Comparison of ENCODE assay signal across 8 mouse cellular contexts in the genomic region with DNA sequence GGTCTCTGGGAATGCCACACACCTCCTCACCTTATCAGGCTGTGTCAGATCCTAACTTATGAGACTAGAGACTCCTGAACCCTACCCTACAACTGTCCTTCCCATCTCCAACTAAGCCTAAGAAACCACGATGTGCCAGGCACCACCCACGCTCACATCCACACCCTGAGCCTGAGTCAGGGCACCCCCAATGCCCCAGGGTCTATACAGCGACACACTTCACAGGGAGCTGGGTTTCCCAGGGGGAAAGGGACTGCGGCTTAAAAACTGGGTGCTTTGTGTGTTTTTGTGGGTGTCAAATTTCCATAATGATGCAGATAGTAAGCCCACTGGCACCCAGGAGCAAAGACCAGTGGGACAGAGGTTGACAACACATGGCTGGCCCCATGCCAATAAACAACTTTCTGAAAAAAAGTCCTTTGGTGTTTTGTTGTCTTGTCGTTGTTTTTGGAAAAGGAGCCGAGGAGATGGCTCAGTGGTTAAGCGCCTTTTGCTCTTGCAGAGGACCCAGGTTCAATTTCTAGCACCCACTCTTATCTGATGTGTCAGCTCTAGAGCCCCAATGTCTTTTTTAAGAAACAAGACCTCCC. TPM values are rescaled to one million over a fixed set of nuclear protein-coding genes. Genes with fewer than 3 reads are reported as not detected.
DNase-seq lines count a peak whose midpoint lies in the region; ATAC-seq lines count a peak whose summit lies in the region.

No protein-coding gene starts in this region.

- 80% methylated on average over 7 of the region's 7 CpGs for whole genome bisulfite sequencing in midbrain, embryonic 10.5 days
- 81% methylated on average over 7 of the region's 7 CpGs for WGBS in midbrain, embryonic 11.5 days
- whole genome bisulfite sequencing in limb, embryonic 11.5 days, result 79% methylated on average over 7 of the region's 7 CpGs
- 67% methylated on average over 7 of the region's 7 CpGs for WGBS in stomach, embryonic 16.5 days

- ATAC-seq in midbrain, embryonic 11.5 days (ENCODE audit: low FRiP score), result no peak
- ATAC-seq in limb, embryonic 11.5 days (ENCODE audit: insufficient number of reproducible peaks, low FRiP score, low TSS enrichment, low read depth), result no peak
- ATAC-seq in stomach, embryonic 16.5 days (ENCODE audit: insufficient read depth, low FRiP score), result no peak

- H3K4me3 ChIP-seq in midbrain, embryonic 10.5 days, result no peak overlapping the region
- no peak overlapping the region for H3K4me3 ChIP-seq in midbrain, embryonic 11.5 days (ENCODE audit: low read depth, low read length)
- no peak overlapping the region for H3K4me3 ChIP-seq in limb, embryonic 11.5 days (ENCODE audit: low read depth, low read length)
- H3K4me3 ChIP-seq in stomach, embryonic 16.5 days (replicated peaks; ENCODE audit: low read length), result no peak overlapping the region

- H3K9ac ChIP-seq in midbrain, embryonic 11.5 days (ENCODE audit: low read length), result no peak overlapping the region
- no peak overlapping the region for H3K9ac ChIP-seq in limb, embryonic 11.5 days (ENCODE audit: low read length)
- peak overlapping the region; percentile 74; the same call in 1 of the 2 replicates for H3K9ac ChIP-seq in stomach, embryonic 16.5 days (ENCODE audit: low read length)

- H3K27ac ChIP-seq in midbrain, embryonic 10.5 days (replicated peaks), result peak overlapping the region; percentile 89
- no peak overlapping the region for H3K27ac ChIP-seq in midbrain, embryonic 11.5 days (ENCODE audit: low read depth, low read length)
- H3K27ac ChIP-seq in limb, embryonic 11.5 days (replicated peaks; ENCODE audit: low read depth, low read length), result peak overlapping the region; percentile 93; the same call in 1 of the 2 replicates
- H3K27ac ChIP-seq in stomach, embryonic 16.5 days (ENCODE audit: low read length), result peak overlapping the region; percentile 99

- no peaks in the 10 kb centered on the region for H3K27me3 ChIP-seq in midbrain, embryonic 10.5 days (ENCODE audit: low read depth, poor library complexity, severe bottlenecking)
- no peaks in the 10 kb centered on the region for H3K27me3 ChIP-seq in midbrain, embryonic 11.5 days (ENCODE audit: control insufficient read depth, insufficient read depth, low read length)
- H3K27me3 ChIP-seq in limb, embryonic 11.5 days (ENCODE audit: control insufficient read depth, insufficient read depth, low read length), result no peaks in the 10 kb centered on the region
- H3K27me3 ChIP-seq in stomach, embryonic 16.5 days (ENCODE audit: control insufficient read depth, insufficient read depth, low read length), result no peaks in the 10 kb centered on the region

- no peak overlapping the region for H3K4me2 ChIP-seq in midbrain, embryonic 11.5 days
- H3K4me2 ChIP-seq in limb, embryonic 11.5 days (ENCODE audit: low read depth, severe bottlenecking), result no peak overlapping the region
- peak overlapping the region; percentile 49; the same call in 1 of the 2 replicates for H3K4me2 ChIP-seq in stomach, embryonic 16.5 days (ENCODE audit: low read depth, low read length)

- H3K9me3 ChIP-seq in midbrain, embryonic 10.5 days (replicated peaks), result no peaks in the 10 kb centered on the region
- H3K9me3 ChIP-seq in midbrain, embryonic 11.5 days (ENCODE audit: control insufficient read depth, low read length), result no peaks in the 10 kb centered on the region
- H3K9me3 ChIP-seq in limb, embryonic 11.5 days (ENCODE audit: control insufficient read depth, low read length), result no peaks in the 10 kb centered on the region
- no peaks in the 10 kb centered on the region for H3K9me3 ChIP-seq in stomach, embryonic 16.5 days (replicated peaks; ENCODE audit: control insufficient read depth, low read length)

- H3K4me1 ChIP-seq in midbrain, embryonic 10.5 days, result peaks cover 82% of the 10 kb centered on the region
- peaks cover 49% of the 10 kb centered on the region for H3K4me1 ChIP-seq in midbrain, embryonic 11.5 days (ENCODE audit: control insufficient read depth, insufficient read depth, low read length)
- H3K4me1 ChIP-seq in limb, embryonic 11.5 days (ENCODE audit: control insufficient read depth, insufficient read depth, low read length), result peaks cover 36% of the 10 kb centered on the region
- peaks cover 80% of the 10 kb centered on the region for H3K4me1 ChIP-seq in stomach, embryonic 16.5 days (ENCODE audit: control insufficient read depth, insufficient read depth, low read length)

- H3K36me3 ChIP-seq in midbrain, embryonic 10.5 days, result peaks cover 46% of the 10 kb centered on the region
- peaks cover 3% of the 10 kb centered on the region; the same call in 1 of the 2 replicates for H3K36me3 ChIP-seq in midbrain, embryonic 11.5 days (ENCODE audit: control insufficient read depth, insufficient read depth, low read length)
- H3K36me3 ChIP-seq in limb, embryonic 11.5 days (ENCODE audit: control insufficient read depth, insufficient read depth, low read length), result peaks cover 2% of the 10 kb centered on the region
- H3K36me3 ChIP-seq in stomach, embryonic 16.5 days (ENCODE audit: control insufficient read depth, insufficient read depth, low read length), result no peaks in the 10 kb centered on the region

- DNase-seq in cerebellum, adult 11-12 months, result peak; percentile 51
- no peak for DNase-seq in cerebellum, postnatal 14 days
- DNase-seq in midbrain, embryonic 10.5 days (ENCODE audit: low spot score), result no peak
- DNase-seq in midbrain, embryonic 11.5 days (ENCODE audit: low spot score, missing footprints), result no peak
- DNase-seq in limb, embryonic 11.5 days (ENCODE audit: low spot score), result no peak
- no peak for DNase-seq in gastrocnemius, postnatal 10 days
- DNase-seq in natural killer cell, adult 2 months (ENCODE audit: low spot score in 2 of 2), result no peak

RNA-seq across cellular contexts. Expression of gene Zmynd8, which starts 42.1 kb away (rescaled TPM):
- polyA plus RNA-seq in midbrain, embryonic 10.5 days (2016; fragmentation: Nextera tagmentation; extraction: Ambion mirVana), result 61.4 and 63.3 TPM in 2 replicates
- 43.1 and 45.6 TPM in 2 replicates for polyA plus RNA-seq in midbrain, embryonic 11.5 days (2014; fragmentation: Nextera tagmentation; extraction: Ambion mirVana)
- polyA plus RNA-seq in limb, embryonic 11.5 days (2014; fragmentation: Nextera tagmentation; extraction: Ambion mirVana), result 43.5 and 46.9 TPM in 2 replicates
- 45.1 and 45.3 TPM in 2 replicates for polyA plus RNA-seq in stomach, embryonic 16.5 days (2015; fragmentation: Nextera tagmentation; extraction: Ambion mirVana)
- 10 to 100 TPM; 29.6 to 30.4 TPM for total RNA-seq in gastrocnemius, postnatal 10 days (2021)
